Mouse (Mus musculus) embryonic facial prominence, embryonic 11.5 days (tissue): ENCODE data around the gene Frmpd2. TPM values are rescaled to one million over a fixed set of nuclear protein-coding genes. Genes with fewer than 3 reads are reported as not detected.

Source experiments
- ATAC-seq: fragments of 200-750 bp; cut with Nextera tagmentation; replicated peaks from 2 replicates; pipeline ENCODE4 v1.8.0; 2017; ENCODE audit warnings: low read depth; ENCODE audit not compliant: insufficient number of reproducible peaks, low FRiP score, low TSS enrichment
- DNase-seq: peaks from one replicate; pipeline ENCODE4 v3.0.0-alpha.2; 2015; ENCODE audit warnings: low spot score
- H3K27ac ChIP-seq: fragments of 300-500 bp; sonication (generic); replicated peaks from 2 replicates; pipeline ENCODE4 v1.5.1; 2014; ENCODE audit warnings: mild to moderate bottlenecking, low read depth, low read length, control low read depth
- H3K27me3 ChIP-seq: fragments of 300-500 bp; sonication (generic); 2 replicates; pipeline ENCODE4 v1.6.1; 2014; ENCODE audit warnings: mild to moderate bottlenecking, low read length, moderate library complexity, mixed read lengths; ENCODE audit not compliant: control insufficient read depth, insufficient read depth
- H3K36me3 ChIP-seq: fragments of 300-500 bp; sonication (generic); replicated peaks from 2 replicates; pipeline ENCODE4 v1.6.1; 2014; ENCODE audit warnings: low read depth, mild to moderate bottlenecking, low read length, moderate library complexity, mixed read lengths; ENCODE audit not compliant: control insufficient read depth, insufficient read depth
- H3K4me1 ChIP-seq: fragments of 300-500 bp; sonication (generic); 2 replicates; pipeline ENCODE4 v1.6.1; 2014; ENCODE audit warnings: low read length, mixed read lengths; ENCODE audit not compliant: control insufficient read depth, insufficient read depth
- H3K4me2 ChIP-seq: fragments of 300-500 bp; sonication (generic); 2 replicates; pipeline ENCODE4 v1.6.1; 2014; ENCODE audit warnings: low read depth, mild to moderate bottlenecking, control low read depth, low read length, moderate library complexity
- H3K4me3 ChIP-seq: fragments of 300-500 bp; sonication (generic); 2 replicates; pipeline ENCODE4 v1.5.1; 2014; ENCODE audit warnings: low read depth, low read length, control low read depth
- H3K9ac ChIP-seq: fragments of 300-500 bp; sonication (generic); replicated peaks from 2 replicates; pipeline ENCODE4 v1.6.1; 2014; ENCODE audit warnings: mild to moderate bottlenecking, control low read depth, low read length
- H3K9me3 ChIP-seq: fragments of 300-500 bp; sonication (generic); replicated peaks from 2 replicates; pipeline ENCODE4 v1.6.1; 2016; ENCODE audit warnings: mild to moderate bottlenecking, low read length, inconsistent platforms, mixed read lengths; ENCODE audit not compliant: control insufficient read depth
- WGBS: fragments of 180-500 bp; shearing (Covaris S2); extraction: QIAGEN DNeasy Blood & Tissue Kit; methylation state at CpG from one replicate; pipeline ENCODE4 v1.1.7; 2014; 5-methylcytosine and 5-hydroxymethylcytosine counted together
- polyA plus RNA-seq: library from polyadenylated mRNA; unstranded; fragments of >200 nt; fragmentation: Nextera tagmentation; extraction: Ambion mirVana; gene quantifications from 2 replicates; pipeline ENCODE4 v1.2.1, GENCODE M21; 2014

Gene Frmpd2
- polyA plus RNA-seq, 1 experiment from 2014 or later: 0.04 TPM

GRCm38 (mm10) chr14:33513877-33514276 lies 42.4 kb downstream of the Frmpd2 start:
- Histone ChIP-seq H3K27me3 (no peaks in the 10 kb centered on the region), H3K9ac (no peak overlapping the region), H3K4me2 (no peak overlapping the region), H3K4me3 (no peak overlapping the region), H3K9me3 (no peaks in the 10 kb centered on the region), H3K36me3 (no peaks in the 10 kb centered on the region), H3K27ac (no peak overlapping the region), H3K4me1 (no peaks in the 10 kb centered on the region)
- DNase-seq (no peak), ATAC-seq (no peak)
- WGBS: 75% methylated on average over 5 of the region's 5 CpGs

GRCm38 (mm10) chr14:33514756-33515285 lies 43.3 kb downstream of the Frmpd2 start:
- Histone ChIP-seq H3K9me3 (no peaks in the 10 kb centered on the region), H3K36me3 (no peaks in the 10 kb centered on the region), H3K4me2 (no peak overlapping the region), H3K27ac (no peak overlapping the region), H3K9ac (no peak overlapping the region), H3K4me3 (no peak overlapping the region), H3K4me1 (no peaks in the 10 kb centered on the region), H3K27me3 (no peaks in the 10 kb centered on the region)
- 83% methylated on average over 6 of the region's 6 CpGs for WGBS
- no peak for ATAC-seq
- DNase-seq: no peak

GRCm38 (mm10) chr14:33521538-33521937 lies 50.0 kb downstream of the Frmpd2 start:
- DNase-seq (no peak), ATAC-seq (no peak)
- Histone ChIP-seq H3K4me2 (no peak overlapping the region), H3K9me3 (no peaks in the 10 kb centered on the region), H3K36me3 (no peaks in the 10 kb centered on the region), H3K4me1 (no peaks in the 10 kb centered on the region), H3K4me3 (no peak overlapping the region), H3K27me3 (no peaks in the 10 kb centered on the region), H3K9ac (no peak overlapping the region), H3K27ac (no peak overlapping the region)
- 50% methylated on average over 3 of the region's 3 CpGs for WGBS

- H3K4me2 ChIP-seq: no peak overlapping the region
- no peak overlapping the region for H3K27ac ChIP-seq
- 69% methylated on average over 12 of the region's 12 CpGs for WGBS
- H3K4me1 ChIP-seq: no peaks in the 10 kb centered on the region
- no peak for ATAC-seq
- no peak overlapping the region for H3K9ac ChIP-seq
- H3K36me3 ChIP-seq: no peaks in the 10 kb centered on the region
- no peaks in the 10 kb centered on the region for H3K27me3 ChIP-seq
- no peak overlapping the region for H3K4me3 ChIP-seq
- no peaks in the 10 kb centered on the region for H3K9me3 ChIP-seq
- DNase-seq: no peak
Observed at GRCm38 (mm10) chr14:33525272-33525983, 53.9 kb downstream of the Frmpd2 start.

GRCm38 (mm10) chr14:33526621-33527020 lies 55.1 kb downstream of the Frmpd2 start:
- no peaks in the 10 kb centered on the region for H3K27me3 ChIP-seq
- H3K4me1 ChIP-seq: no peaks in the 10 kb centered on the region
- H3K9me3 ChIP-seq: no peaks in the 10 kb centered on the region
- H3K27ac ChIP-seq: no peak overlapping the region
- H3K4me3 ChIP-seq: no peak overlapping the region
- WGBS: 62% methylated on average over 2 of the region's 2 CpGs
- H3K4me2 ChIP-seq: no peak overlapping the region
- no peak overlapping the region for H3K9ac ChIP-seq
- DNase-seq: peak; percentile 60
- no peaks in the 10 kb centered on the region for H3K36me3 ChIP-seq
- ATAC-seq: no peak

- WGBS: 64% methylated on average over 3 of the region's 3 CpGs
Observed at GRCm38 (mm10) chr14:33527938-33528337, 56.4 kb downstream of the Frmpd2 start.

GRCm38 (mm10) chr14:33531331-33531912 lies 59.9 kb downstream of the Frmpd2 start:
- DNase-seq: no peak
- Histone ChIP-seq H3K27me3 (no peaks in the 10 kb centered on the region), H3K27ac (no peak overlapping the region), H3K36me3 (no peaks in the 10 kb centered on the region), H3K9me3 (no peaks in the 10 kb centered on the region), H3K9ac (no peak overlapping the region), H3K4me1 (no peaks in the 10 kb centered on the region), H3K4me2 (no peak overlapping the region), H3K4me3 (no peak overlapping the region)
- ATAC-seq: no peak
- WGBS: 66% methylated on average over 8 of the region's 8 CpGs

More at GRCm38 (mm10) chr14:33527938-33528337, 56.4 kb downstream of the Frmpd2 start:
- no peaks in the 10 kb centered on the region for H3K4me1 ChIP-seq
- no peak for ATAC-seq
- no peak overlapping the region for H3K9ac ChIP-seq
- no peaks in the 10 kb centered on the region for H3K9me3 ChIP-seq
- no peaks in the 10 kb centered on the region for H3K36me3 ChIP-seq
- no peaks in the 10 kb centered on the region for H3K27me3 ChIP-seq
- no peak for DNase-seq
- H3K4me2 ChIP-seq: no peak overlapping the region
- H3K27ac ChIP-seq: no peak overlapping the region
- no peak overlapping the region for H3K4me3 ChIP-seq

- no peak for ATAC-seq
- no peak for DNase-seq
- Histone ChIP-seq H3K9me3 (no peaks in the 10 kb centered on the region), H3K4me1 (no peaks in the 10 kb centered on the region), H3K9ac (no peak overlapping the region), H3K27me3 (no peaks in the 10 kb centered on the region), H3K27ac (no peak overlapping the region), H3K4me3 (no peak overlapping the region), H3K36me3 (no peaks in the 10 kb centered on the region), H3K4me2 (no peak overlapping the region)
- WGBS: 90% methylated on average over 5 of the region's 5 CpGs
Observed at GRCm38 (mm10) chr14:33532792-33533191, 61.3 kb downstream of the Frmpd2 start.
